In the genomic region with DNA sequence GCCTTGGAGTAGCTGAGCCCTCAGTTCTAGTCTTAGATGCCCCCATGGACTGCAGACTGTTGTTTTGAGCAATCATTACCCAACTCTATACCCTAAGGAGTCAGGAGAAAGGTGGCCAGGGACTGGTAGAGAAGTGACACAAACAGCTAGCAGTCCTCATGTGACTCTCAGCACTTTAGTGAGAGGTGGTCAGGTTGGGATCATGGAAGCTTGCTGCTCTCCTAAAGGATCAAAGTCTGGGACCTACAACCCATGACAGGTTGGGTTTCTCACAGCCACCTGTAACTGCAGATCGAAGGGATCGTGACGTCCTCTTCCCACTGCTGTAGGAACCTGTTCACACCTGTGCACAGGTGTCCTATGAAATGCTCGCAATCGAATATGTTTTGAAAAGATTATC, we compare ENCODE assay signal across 11 mouse cellular contexts. TPM values are rescaled to one million over a fixed set of nuclear protein-coding genes. Genes with fewer than 3 reads are reported as not detected.
DNase-seq lines count a peak whose midpoint lies in the region; ATAC-seq and TF ChIP-seq lines count a peak whose summit lies in the region.
"Had no signal": no experiment of that assay in that cellular context is flagged by ENCODE, and none has a peak within 500 bp of the region (broad histone marks: within the 10 kb centered on the region; RNA-seq: fewer than 3 reads in every experiment).

No protein-coding gene starts in this region.

- no peak overlapping the region for H3K4me3 ChIP-seq in hindbrain, postnatal 0 days (ENCODE audit: low read length)
- no peak overlapping the region for H3K4me3 ChIP-seq in hindbrain, embryonic 12.5 days
- H3K4me3 ChIP-seq in midbrain, embryonic 15.5 days: no peak overlapping the region
- no peak overlapping the region for H3K4me3 ChIP-seq in midbrain, embryonic 11.5 days (ENCODE audit: low read depth, low read length)
- no peak overlapping the region for H3K4me3 ChIP-seq in limb, embryonic 13.5 days
- no peak overlapping the region for H3K4me3 ChIP-seq in stomach, postnatal 0 days (ENCODE audit: low read depth, low read length)

- H3K4me2 ChIP-seq in hindbrain, postnatal 0 days (ENCODE audit: low read depth, low read length): no peak overlapping the region
- H3K4me2 ChIP-seq in hindbrain, embryonic 12.5 days (replicated peaks): no peak overlapping the region
- no peak overlapping the region for H3K4me2 ChIP-seq in midbrain, embryonic 15.5 days
- no peak overlapping the region for H3K4me2 ChIP-seq in midbrain, embryonic 11.5 days
- H3K4me2 ChIP-seq in limb, embryonic 13.5 days (replicated peaks): no peak overlapping the region
- no peak overlapping the region for H3K4me2 ChIP-seq in stomach, postnatal 0 days (replicated peaks; ENCODE audit: low read depth)

- peaks cover 3% of the 10 kb centered on the region; the same call in 1 of the 2 replicates for H3K4me1 ChIP-seq in hindbrain, postnatal 0 days (ENCODE audit: insufficient read depth, low read length)
- H3K4me1 ChIP-seq in hindbrain, embryonic 12.5 days: peaks cover 16% of the 10 kb centered on the region; the same call in 1 of the 2 replicates
- H3K4me1 ChIP-seq in midbrain, embryonic 15.5 days: no peaks in the 10 kb centered on the region
- H3K4me1 ChIP-seq in midbrain, embryonic 11.5 days (ENCODE audit: control insufficient read depth, insufficient read depth, low read length): peaks cover 4% of the 10 kb centered on the region; the same call in 1 of the 2 replicates
- peaks cover 21% of the 10 kb centered on the region for H3K4me1 ChIP-seq in limb, embryonic 13.5 days
- no peaks in the 10 kb centered on the region for H3K4me1 ChIP-seq in stomach, postnatal 0 days (replicated peaks; ENCODE audit: control insufficient read depth, insufficient read depth)

- TF ChIP-seq EP300 in stomach, postnatal 0 days (optimal IDR thresholded peaks at IDR 0.05): no peak

- DNase-seq in hindbrain, postnatal 0 days (ENCODE audit: low spot score): no peak
- no peak for DNase-seq in midbrain, embryonic 11.5 days (ENCODE audit: low spot score, missing footprints)
- DNase-seq in stomach, postnatal 0 days (ENCODE audit: low spot score): no peak
- no peak for DNase-seq in retina, postnatal 1 day
- DNase-seq: cerebellum, postnatal 10 days; gastrocnemius, postnatal 10 days had no signal

- H3K27ac ChIP-seq in hindbrain, postnatal 0 days: peak overlapping the region; percentile 42; the same call in 1 of the 2 replicates
- H3K27ac ChIP-seq in hindbrain, embryonic 12.5 days: no peak overlapping the region
- 0 out of 2 replicates have a peak overlapping the region, but pooled peaks have one; percentile 28 for H3K27ac ChIP-seq in midbrain, embryonic 15.5 days
- H3K27ac ChIP-seq in midbrain, embryonic 11.5 days (ENCODE audit: low read depth, low read length): no peak overlapping the region
- H3K27ac ChIP-seq in limb, embryonic 13.5 days: peak overlapping the region; percentile 52; the same call in 1 of the 2 replicates
- peak overlapping the region; percentile 53; the same call in 1 of the 2 replicates for H3K27ac ChIP-seq in stomach, postnatal 0 days (replicated peaks)

- no peaks in the 10 kb centered on the region for H3K9me3 ChIP-seq in hindbrain, postnatal 0 days (ENCODE audit: low read length)
- no peaks in the 10 kb centered on the region for H3K9me3 ChIP-seq in hindbrain, embryonic 12.5 days (replicated peaks)
- H3K9me3 ChIP-seq in midbrain, embryonic 15.5 days: no peaks in the 10 kb centered on the region
- H3K9me3 ChIP-seq in midbrain, embryonic 11.5 days (ENCODE audit: control insufficient read depth, low read length): no peaks in the 10 kb centered on the region
- H3K9me3 ChIP-seq in limb, embryonic 13.5 days: no peaks in the 10 kb centered on the region
- H3K9me3 ChIP-seq in stomach, postnatal 0 days (ENCODE audit: control insufficient read depth, low read length): no peaks in the 10 kb centered on the region

- H3K36me3 ChIP-seq in hindbrain, postnatal 0 days (ENCODE audit: insufficient read depth, low read length): peaks cover 9% of the 10 kb centered on the region; the same call in 1 of the 2 replicates
- H3K36me3 ChIP-seq in hindbrain, embryonic 12.5 days: peaks cover 7% of the 10 kb centered on the region
- H3K36me3 ChIP-seq in midbrain, embryonic 15.5 days (replicated peaks): no peaks in the 10 kb centered on the region; the same call in 1 of the 2 replicates
- peaks cover 2% of the 10 kb centered on the region; the same call in 1 of the 2 replicates for H3K36me3 ChIP-seq in midbrain, embryonic 11.5 days (ENCODE audit: control insufficient read depth, insufficient read depth, low read length)
- peaks cover 28% of the 10 kb centered on the region for H3K36me3 ChIP-seq in limb, embryonic 13.5 days
- H3K36me3 ChIP-seq in stomach, postnatal 0 days (ENCODE audit: control insufficient read depth, insufficient read depth, low read length): no peaks in the 10 kb centered on the region; the same call in 1 of the 2 replicates

- H3K27me3 ChIP-seq in hindbrain, postnatal 0 days (ENCODE audit: insufficient read depth, low read length): no peaks in the 10 kb centered on the region
- H3K27me3 ChIP-seq in hindbrain, embryonic 12.5 days: no peaks in the 10 kb centered on the region
- H3K27me3 ChIP-seq in midbrain, embryonic 15.5 days (replicated peaks): no peaks in the 10 kb centered on the region
- no peaks in the 10 kb centered on the region for H3K27me3 ChIP-seq in midbrain, embryonic 11.5 days (ENCODE audit: control insufficient read depth, insufficient read depth, low read length)
- no peaks in the 10 kb centered on the region for H3K27me3 ChIP-seq in limb, embryonic 13.5 days
- H3K27me3 ChIP-seq in stomach, postnatal 0 days (ENCODE audit: control insufficient read depth, insufficient read depth, low read length): no peaks in the 10 kb centered on the region

- ATAC-seq in hindbrain, postnatal 0 days: no peak
- ATAC-seq in hindbrain, embryonic 12.5 days (ENCODE audit: low FRiP score): no peak
- ATAC-seq in midbrain, embryonic 15.5 days (replicated peaks): no peak
- ATAC-seq in midbrain, embryonic 11.5 days (ENCODE audit: low FRiP score): no peak
- no peak for ATAC-seq in limb, embryonic 13.5 days (ENCODE audit: low FRiP score, low read depth)
- no peak for ATAC-seq in stomach, postnatal 0 days (ENCODE audit: low FRiP score, low TSS enrichment)

- WGBS in hindbrain, postnatal 0 days: 97% methylated on average over 5 of the region's 5 CpGs
- WGBS in hindbrain, embryonic 12.5 days: 94% methylated on average over 5 of the region's 5 CpGs
- WGBS in midbrain, embryonic 15.5 days: 97% methylated on average over 5 of the region's 5 CpGs
- 97% methylated on average over 5 of the region's 5 CpGs for WGBS in midbrain, embryonic 11.5 days
- 89% methylated on average over 5 of the region's 5 CpGs for WGBS in limb, embryonic 13.5 days
- 90% methylated on average over 5 of the region's 5 CpGs for WGBS in stomach, postnatal 0 days

- H3K9ac ChIP-seq in hindbrain, postnatal 0 days (replicated peaks; ENCODE audit: low read length): no peak overlapping the region
- H3K9ac ChIP-seq in hindbrain, embryonic 12.5 days: no peak overlapping the region
- H3K9ac ChIP-seq in midbrain, embryonic 15.5 days: no peak overlapping the region
- no peak overlapping the region for H3K9ac ChIP-seq in midbrain, embryonic 11.5 days (ENCODE audit: low read length)
- H3K9ac ChIP-seq in limb, embryonic 13.5 days: 0 out of 2 replicates have a peak overlapping the region, but pooled peaks have one; percentile 26
- no peak overlapping the region for H3K9ac ChIP-seq in stomach, postnatal 0 days (ENCODE audit: low read length)

- no peak for TF ChIP-seq CTCF in hindbrain, postnatal 0 days (IDR thresholded peaks at IDR 0.05; ENCODE audit: low read depth)
- no peak for TF ChIP-seq CTCF in stomach, postnatal 0 days (IDR thresholded peaks at IDR 0.05; ENCODE audit: low read depth)

RNA-seq across cellular contexts. Expression of a gene that starts 32.3 kb away (rescaled TPM):
- 3.8 and 6.3 TPM in 2 replicates for total RNA-seq in hindbrain, postnatal 0 days (2014; rRNA removed)
- polyA plus RNA-seq in hindbrain, postnatal 0 days (2015; fragmentation: Nextera tagmentation; extraction: Ambion mirVana): 5.5 and 6.5 TPM in 2 replicates
- polyA plus RNA-seq in hindbrain, embryonic 12.5 days (2016; fragmentation: Nextera tagmentation; extraction: Ambion mirVana): 13.2 and 14.6 TPM in 2 replicates
- 8.9 and 10.8 TPM in 2 replicates for polyA plus RNA-seq in midbrain, embryonic 15.5 days (2015; fragmentation: Nextera tagmentation; extraction: Ambion mirVana)
- polyA plus RNA-seq in midbrain, embryonic 11.5 days (2014; fragmentation: Nextera tagmentation; extraction: Ambion mirVana): 7.2 and 7.4 TPM in 2 replicates
- 19.4 and 21.4 TPM in 2 replicates for polyA plus RNA-seq in limb, embryonic 13.5 days (2015; fragmentation: Nextera tagmentation; extraction: Ambion mirVana)
- polyA plus RNA-seq in stomach, postnatal 0 days (2015; fragmentation: Nextera tagmentation; extraction: Ambion mirVana): 7.0 and 7.7 TPM in 2 replicates

RNA-seq across cellular contexts. Expression of a gene that starts 43.8 kb away (rescaled TPM):
- total RNA-seq in hindbrain, postnatal 0 days (2014; rRNA removed): 0.83 and 3.6 TPM in 2 replicates
- polyA plus RNA-seq in hindbrain, postnatal 0 days (2015; fragmentation: Nextera tagmentation; extraction: Ambion mirVana): 0.36 and 0.54 TPM in 2 replicates
- polyA plus RNA-seq in hindbrain, embryonic 12.5 days (2016; fragmentation: Nextera tagmentation; extraction: Ambion mirVana): 1.9 and 2.3 TPM in 2 replicates
- 0.19 and 0.23 TPM in 2 replicates for polyA plus RNA-seq in midbrain, embryonic 15.5 days (2015; fragmentation: Nextera tagmentation; extraction: Ambion mirVana)
- polyA plus RNA-seq in midbrain, embryonic 11.5 days (2014; fragmentation: Nextera tagmentation; extraction: Ambion mirVana): 0.26 and 0.64 TPM in 2 replicates
- 0.20 TPM in 1 of 2 replicates, not detected in the other for polyA plus RNA-seq in limb, embryonic 13.5 days (2015; fragmentation: Nextera tagmentation; extraction: Ambion mirVana)
- 0.06 TPM in 1 of 2 replicates, not detected in the other for polyA plus RNA-seq in stomach, postnatal 0 days (2015; fragmentation: Nextera tagmentation; extraction: Ambion mirVana)
- total RNA-seq: gastrocnemius, postnatal 10 days; neutrophil, adult 5-6 weeks had no signal
- polyA plus RNA-seq: small intestine, adult 2 months had no signal

Comparison
In these comparisons a context has a peak if more than half of its experiments do, and no peak if none do; other contexts are left out.
1. H3K27ac ChIP-seq: peak in hindbrain, postnatal 0 days (single experiment), midbrain, embryonic 15.5 days (single experiment), limb, embryonic 13.5 days (single experiment) and stomach, postnatal 0 days (single experiment); none in hindbrain, embryonic 12.5 days (single experiment) and midbrain, embryonic 11.5 days (single experiment).